Mouse (Mus musculus) midbrain, embryonic 14.5 days (tissue): ENCODE results near the gene Thegl. TPM values are rescaled to one million over a fixed set of nuclear protein-coding genes. Genes with fewer than 3 reads are reported as not detected.
"Not testable (repeated sequence)": the region's sequence is repeated elsewhere in the genome, so short reads cannot be mapped to it uniquely, and the experiment has no call there.

Source experiments
- ATAC-seq: fragments of 200-750 bp; cut with Nextera tagmentation; 2 replicates; pipeline ENCODE4 v1.8.0; 2017; ENCODE audit warnings: moderate number of reproducible peaks, moderate library complexity; ENCODE audit not compliant: low FRiP score, low TSS enrichment
- DNase-seq: peaks from one replicate; pipeline ENCODE4 v3.0.0-alpha.2; 2015
- H3K27ac ChIP-seq: fragments of 300-500 bp; sonication (generic); replicated peaks from 2 replicates; pipeline ENCODE4 v1.5.1; 2014; ENCODE audit warnings: mild to moderate bottlenecking, low read depth, low read length, moderate library complexity
- H3K27me3 ChIP-seq: fragments of 300-500 bp; sonication (generic); 2 replicates; pipeline ENCODE4 v1.6.1; 2014; ENCODE audit warnings: low read length, control low read depth, mixed read lengths; ENCODE audit not compliant: control insufficient read depth, insufficient read depth
- H3K36me3 ChIP-seq: fragments of 300-500 bp; sonication (generic); 2 replicates; pipeline ENCODE4 v1.6.1; 2014; ENCODE audit warnings: low read length, control low read depth; ENCODE audit not compliant: control insufficient read depth, insufficient read depth
- H3K4me1 ChIP-seq: fragments of 300-500 bp; sonication (generic); 2 replicates; pipeline ENCODE4 v1.6.1; 2014; ENCODE audit warnings: mild to moderate bottlenecking, antibody characterized with exemption, low read length, control low read depth; ENCODE audit not compliant: control insufficient read depth, insufficient read depth
- H3K4me2 ChIP-seq: fragments of 300-500 bp; sonication (generic); 2 replicates; pipeline ENCODE4 v1.6.1; 2014; ENCODE audit warnings: mild to moderate bottlenecking, low read length, moderate library complexity
- H3K4me3 ChIP-seq: fragments of 300-500 bp; sonication (generic); replicated peaks from 2 replicates; pipeline ENCODE4 v1.5.1; 2014; ENCODE audit warnings: low read depth, low read length
- H3K9ac ChIP-seq: fragments of 300-500 bp; sonication (generic); replicated peaks from 2 replicates; pipeline ENCODE4 v1.6.1; 2014; ENCODE audit warnings: mild to moderate bottlenecking, low read length, moderate library complexity
- H3K9me3 ChIP-seq: fragments of 300-500 bp; sonication (generic); 2 replicates; pipeline ENCODE4 v1.6.1; 2016; ENCODE audit warnings: low read length, control low read depth, mixed read lengths; ENCODE audit not compliant: control insufficient read depth
- WGBS: fragments of 180-500 bp; shearing (Covaris S2); extraction: QIAGEN DNeasy Blood & Tissue Kit; methylation state at CpG from one replicate; pipeline ENCODE4 v1.1.7; 2014; 5-methylcytosine and 5-hydroxymethylcytosine counted together
- polyA plus RNA-seq: library from polyadenylated mRNA; unstranded; fragments of >200 nt; fragmentation: Nextera tagmentation; extraction: Ambion mirVana; gene quantifications from 2 replicates; pipeline ENCODE4 v1.2.1, GENCODE M21; 2014

Gene Thegl
- polyA plus RNA-seq, 1 experiment from 2014 or later = 0.41 TPM

DNA sequence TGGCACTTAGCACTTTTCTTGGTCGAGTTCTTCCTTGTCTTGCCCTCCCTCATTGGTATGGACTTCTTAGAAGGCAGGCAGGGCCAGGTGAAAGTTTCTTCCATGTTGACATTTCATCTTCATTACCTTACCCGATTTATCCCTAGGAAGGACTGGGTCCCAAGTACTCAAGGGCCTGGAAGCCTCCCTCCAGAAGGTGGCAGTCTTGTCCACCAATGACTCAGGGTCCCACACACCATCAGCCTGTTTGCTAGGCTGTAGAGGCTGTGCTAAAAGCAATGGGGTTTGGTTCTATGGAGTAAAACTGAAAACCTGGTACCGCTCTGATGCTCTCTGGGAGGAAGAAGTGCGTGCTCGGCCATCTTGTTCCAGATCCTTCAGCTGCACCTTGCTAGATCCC, 13.9 kb downstream of the Thegl start:
- DNase-seq (peak; percentile 25), ATAC-seq (no peak)
- no peak overlapping the region for H3K9ac ChIP-seq
- WGBS = 81% methylated on average over 5 of the region's 5 CpGs
- no peaks in the 10 kb centered on the region for H3K27me3 ChIP-seq
- H3K27ac ChIP-seq = no peak overlapping the region
- H3K36me3 ChIP-seq = no peaks in the 10 kb centered on the region
- no peak overlapping the region for H3K4me3 ChIP-seq
- no peaks in the 10 kb centered on the region for H3K9me3 ChIP-seq
- no peak overlapping the region for H3K4me2 ChIP-seq
- no peaks in the 10 kb centered on the region for H3K4me1 ChIP-seq

DNA sequence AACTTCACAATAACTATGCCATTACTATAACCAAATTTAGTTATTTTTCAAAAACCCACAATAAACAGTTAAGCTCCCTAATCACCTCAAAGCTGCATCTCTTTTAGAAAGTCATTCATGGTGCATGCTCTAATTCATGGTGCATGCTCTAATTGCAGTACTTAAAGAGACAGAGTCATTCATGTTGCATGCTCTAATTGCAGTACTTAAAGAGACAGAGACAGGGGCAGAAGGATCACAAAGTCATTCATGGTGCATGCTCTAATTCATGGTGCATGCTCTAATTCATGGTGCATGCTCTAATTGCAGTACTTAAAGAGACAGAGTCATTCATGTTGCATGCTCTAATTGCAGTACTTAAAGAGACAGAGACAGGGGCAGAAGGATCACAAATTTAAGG, 19.3 kb downstream of the Thegl start:
- H3K9ac ChIP-seq, H3K27ac ChIP-seq, H3K36me3 ChIP-seq, H3K27me3 ChIP-seq, H3K4me1 ChIP-seq, ATAC-seq, H3K4me2 ChIP-seq, H3K9me3 ChIP-seq, DNase-seq, H3K4me3 ChIP-seq: not testable (repeated sequence)

DNA sequence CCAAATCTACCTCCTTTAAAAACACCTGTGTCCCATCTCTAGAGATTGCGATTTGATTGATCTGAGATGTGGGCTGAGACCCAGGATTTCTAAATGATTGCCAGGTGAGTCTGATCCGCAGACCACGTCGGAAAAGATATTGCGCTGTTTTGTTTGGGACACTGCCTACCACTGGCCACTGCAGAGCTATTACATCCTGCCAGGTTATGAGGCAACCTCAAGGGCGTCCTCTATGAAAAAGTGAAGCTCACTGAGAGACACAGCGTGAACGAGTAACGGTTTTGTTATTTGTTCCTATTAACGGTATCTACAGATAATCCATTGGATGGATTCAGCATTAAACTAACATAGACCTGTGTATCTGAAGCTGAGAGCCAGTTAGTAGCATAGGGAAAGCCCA, 22.6 kb downstream of the Thegl start:
- Histone ChIP-seq H3K36me3 (no peaks in the 10 kb centered on the region), H3K27me3 (no peaks in the 10 kb centered on the region), H3K27ac (no peak overlapping the region), H3K4me1 (no peaks in the 10 kb centered on the region), H3K9ac (no peak overlapping the region), H3K9me3 (no peaks in the 10 kb centered on the region), H3K4me2 (no peak overlapping the region), H3K4me3 (no peak overlapping the region)
- 90% methylated on average over 10 of the region's 10 CpGs for WGBS
- no peak for ATAC-seq
- DNase-seq = no peak

DNA sequence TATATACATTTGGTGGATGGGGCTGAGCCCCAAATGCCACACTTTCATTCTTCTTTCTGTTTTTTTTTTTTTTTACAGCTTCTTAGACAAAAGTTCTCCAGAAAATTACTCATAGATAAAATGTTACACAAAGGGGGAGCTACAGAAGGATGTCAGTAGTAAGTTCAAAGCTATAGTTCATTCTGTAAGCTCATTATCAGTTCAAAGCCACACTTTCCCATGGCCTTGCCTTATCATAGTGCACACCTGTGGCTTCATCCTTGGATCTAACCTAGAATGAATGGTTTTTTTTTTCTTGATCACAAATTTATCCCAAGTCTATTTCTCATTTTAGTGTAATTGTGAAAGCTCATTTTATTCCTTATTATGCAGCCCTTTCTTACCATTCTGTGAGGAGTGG, 23.6 kb downstream of the Thegl start:
- Histone ChIP-seq H3K9ac (no peak overlapping the region), H3K27ac (no peak overlapping the region), H3K4me3 (no peak overlapping the region), H3K9me3 (no peaks in the 10 kb centered on the region), H3K27me3 (no peaks in the 10 kb centered on the region), H3K36me3 (no peaks in the 10 kb centered on the region), H3K4me1 (no peaks in the 10 kb centered on the region), H3K4me2 (no peak overlapping the region)
- ATAC-seq (no peak), DNase-seq (no peak)

DNA sequence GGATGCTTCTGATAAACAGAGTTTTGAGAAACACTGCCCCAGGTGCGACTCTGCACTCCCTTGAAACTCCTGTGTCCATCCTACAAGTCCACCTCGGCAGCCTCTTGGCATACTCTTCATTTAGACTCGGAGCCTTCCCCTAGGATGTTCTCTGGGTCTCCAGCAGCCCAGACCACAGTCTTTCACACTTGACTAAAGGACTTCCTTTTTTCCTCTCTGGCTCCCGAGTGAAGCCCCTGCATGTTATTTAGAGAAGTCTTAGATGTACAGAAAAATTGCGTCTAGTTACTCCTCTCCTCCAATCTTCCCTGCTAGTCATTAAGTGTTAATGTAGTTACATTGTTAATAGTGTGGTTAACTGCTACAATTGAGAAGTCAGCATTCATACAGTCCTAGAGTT, 28.5 kb downstream of the Thegl start:
- Histone ChIP-seq H3K36me3 (no peaks in the 10 kb centered on the region), H3K27ac (no peak overlapping the region), H3K9ac (no peak overlapping the region), H3K4me3 (no peak overlapping the region), H3K4me1 (no peaks in the 10 kb centered on the region), H3K9me3 (no peaks in the 10 kb centered on the region), H3K27me3 (no peaks in the 10 kb centered on the region), H3K4me2 (no peak overlapping the region)
- 80% methylated on average over 5 of the region's 5 CpGs for WGBS
- no peak for ATAC-seq
- no peak for DNase-seq

DNA sequence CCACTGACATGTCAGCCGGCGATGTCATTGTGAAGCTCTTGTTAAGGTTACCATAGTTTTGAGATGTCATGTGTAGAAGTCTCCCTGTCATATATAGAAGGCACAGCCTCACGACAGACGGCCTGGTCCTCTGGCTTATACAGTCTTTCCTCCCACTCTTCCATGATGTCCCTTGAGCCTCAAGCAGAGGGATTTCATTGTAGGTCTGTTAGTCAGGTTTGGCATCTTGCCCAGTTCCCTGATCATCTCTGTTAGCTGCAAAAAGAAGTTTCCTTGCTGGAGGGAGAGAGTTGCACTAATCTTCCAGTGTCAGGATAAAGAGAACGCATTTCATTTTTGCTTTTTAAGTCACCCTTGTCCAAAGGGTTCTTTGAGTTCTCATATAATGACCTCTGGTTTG, 36.8 kb downstream of the Thegl start:
- H3K4me3 ChIP-seq = no peak overlapping the region
- H3K36me3 ChIP-seq = no peaks in the 10 kb centered on the region
- H3K4me1 ChIP-seq = no peaks in the 10 kb centered on the region
- no peak for ATAC-seq
- H3K4me2 ChIP-seq = no peak overlapping the region
- H3K27ac ChIP-seq = no peak overlapping the region
- H3K9me3 ChIP-seq = no peaks in the 10 kb centered on the region
- WGBS = 83% methylated on average over 5 of the region's 5 CpGs
- no peak for DNase-seq
- H3K9ac ChIP-seq = no peak overlapping the region
- H3K27me3 ChIP-seq = no peaks in the 10 kb centered on the region

DNA sequence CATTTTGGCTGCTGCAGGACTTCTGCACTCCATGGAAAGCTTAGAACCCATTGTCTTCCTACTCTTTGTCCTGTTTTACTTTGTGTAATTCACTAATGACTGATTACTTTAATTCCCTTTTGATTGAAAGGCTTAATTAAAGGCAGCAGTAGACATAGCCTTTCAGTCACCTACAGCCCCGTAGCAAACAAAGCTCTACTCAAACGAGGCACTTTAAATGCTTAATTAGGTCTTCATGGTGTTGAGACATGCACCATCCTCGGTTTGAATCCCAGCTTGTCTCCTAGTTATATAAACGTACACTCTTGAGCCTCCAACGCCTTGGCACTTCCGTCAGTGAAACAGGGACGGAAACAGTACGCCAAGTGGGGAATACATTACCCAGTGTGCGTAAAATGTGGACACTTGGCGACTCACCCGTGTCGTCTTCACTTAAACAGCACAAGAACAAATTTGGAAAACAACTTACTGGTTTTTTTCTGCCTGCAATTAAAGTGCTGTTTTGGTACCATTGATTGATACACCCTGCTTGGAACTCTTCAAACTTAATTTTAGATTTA, 41.1 kb downstream of the Thegl start:
- H3K4me1 ChIP-seq = no peaks in the 10 kb centered on the region
- no peak overlapping the region for H3K27ac ChIP-seq
- H3K4me2 ChIP-seq = no peak overlapping the region
- no peaks in the 10 kb centered on the region for H3K36me3 ChIP-seq
- no peak overlapping the region for H3K4me3 ChIP-seq
- no peak for ATAC-seq
- no peaks in the 10 kb centered on the region for H3K9me3 ChIP-seq
- no peaks in the 10 kb centered on the region for H3K27me3 ChIP-seq
- H3K9ac ChIP-seq = no peak overlapping the region
- WGBS = 53% methylated on average over 12 of the region's 12 CpGs
- no peak for DNase-seq

DNA sequence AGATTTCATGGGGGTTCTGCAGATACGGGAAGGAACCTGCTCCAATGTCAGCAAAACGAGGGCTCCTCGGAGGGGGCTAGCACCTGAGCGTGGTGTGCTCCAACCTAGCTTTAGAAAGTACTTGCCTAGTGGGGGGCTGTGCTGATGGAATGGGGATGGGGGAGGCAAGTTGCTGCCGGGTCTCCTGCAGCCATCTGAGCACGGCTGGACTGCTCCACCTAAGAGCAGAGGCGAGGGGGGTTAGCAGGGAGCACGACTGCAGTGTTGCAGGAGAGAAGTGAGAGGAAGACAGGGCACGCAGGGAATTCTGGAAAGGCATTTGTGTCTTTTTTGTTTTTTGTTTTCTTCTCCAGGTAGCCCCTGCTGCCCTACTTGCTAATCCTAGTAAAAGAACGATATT, 44.5 kb downstream of the Thegl start:
- DNase-seq = no peak
- Histone ChIP-seq H3K4me2 (no peak overlapping the region), H3K9ac (no peak overlapping the region), H3K9me3 (no peaks in the 10 kb centered on the region), H3K4me1 (no peaks in the 10 kb centered on the region), H3K4me3 (no peak overlapping the region), H3K27me3 (no peaks in the 10 kb centered on the region), H3K27ac (no peak overlapping the region), H3K36me3 (no peaks in the 10 kb centered on the region)
- 35% methylated on average over 10 of the region's 10 CpGs for WGBS
- no peak for ATAC-seq

DNA sequence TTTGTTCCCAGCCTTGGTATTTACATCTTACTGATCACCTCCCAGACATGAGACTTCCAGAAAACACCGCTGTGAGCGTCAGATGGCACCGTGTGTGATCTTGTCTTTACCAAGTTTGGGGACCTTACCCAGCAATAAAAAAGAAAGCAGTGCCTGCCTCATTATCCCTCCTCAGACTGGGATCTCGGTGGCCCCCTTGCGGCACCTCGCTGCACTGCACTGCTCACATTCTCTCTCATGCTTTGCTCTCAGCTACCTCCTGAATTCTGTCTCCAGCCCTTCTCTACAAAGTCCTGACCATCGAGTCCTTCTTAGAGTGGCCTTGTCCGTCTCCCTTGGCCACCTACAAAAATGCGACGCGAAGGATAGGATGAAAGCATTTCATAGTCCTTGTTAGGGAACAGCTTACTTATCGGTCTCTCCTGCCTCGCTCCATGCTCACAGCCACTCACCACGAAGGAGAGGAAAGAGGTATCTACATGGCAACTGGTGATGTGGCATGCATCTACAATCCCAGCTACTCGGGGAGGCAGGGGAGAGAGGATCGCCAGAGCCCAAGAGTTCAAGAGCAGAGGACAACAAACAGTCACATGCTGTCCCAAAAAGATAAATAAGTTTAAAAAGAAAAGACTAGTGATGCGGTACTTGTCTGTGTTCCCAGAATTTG, 45.7 kb downstream of the Thegl start:
- Histone ChIP-seq H3K4me3 (no peak overlapping the region), H3K4me1 (no peaks in the 10 kb centered on the region), H3K4me2 (no peak overlapping the region), H3K9me3 (no peaks in the 10 kb centered on the region), H3K36me3 (no peaks in the 10 kb centered on the region), H3K27ac (no peak overlapping the region), H3K9ac (no peak overlapping the region), H3K27me3 (no peaks in the 10 kb centered on the region)
- 33% methylated on average over 17 of the region's 17 CpGs for WGBS
- ATAC-seq (no peak), DNase-seq (peak; percentile 52)
